Mouse (Mus musculus) intestine, postnatal 0 days (tissue): ENCODE results near the gene Stpg4. TPM values are rescaled to one million over a fixed set of nuclear protein-coding genes. Genes with fewer than 3 reads are reported as not detected.

ENCODE experiments used
- ATAC-seq: fragments of 200-750 bp; cut with Nextera tagmentation; 2 replicates; pipeline ENCODE4 v1.8.0; 2017; ENCODE audit warnings: mild to moderate bottlenecking, moderate TSS enrichment, moderate library complexity
- H3K27ac ChIP-seq: fragments of 300-500 bp; sonication (generic); 2 replicates; pipeline ENCODE4 v1.5.1; 2014; ENCODE audit warnings: mild to moderate bottlenecking, low read depth, low read length, moderate library complexity
- H3K27me3 ChIP-seq: fragments of 300-500 bp; sonication (generic); replicated peaks from 2 replicates; pipeline ENCODE4 v1.6.1; 2014; ENCODE audit warnings: low read length, mixed read lengths; ENCODE audit not compliant: control insufficient read depth, insufficient read depth
- H3K36me3 ChIP-seq: fragments of 300-500 bp; sonication (generic); 2 replicates; pipeline ENCODE4 v1.6.1; 2014; ENCODE audit warnings: mild to moderate bottlenecking, moderate library complexity; ENCODE audit not compliant: control insufficient read depth, insufficient read depth
- H3K4me1 ChIP-seq: fragments of 300-500 bp; sonication (generic); replicated peaks from 2 replicates; pipeline ENCODE4 v1.6.1; 2014; ENCODE audit warnings: antibody characterized with exemption, low read length, mixed read lengths; ENCODE audit not compliant: control insufficient read depth, insufficient read depth
- H3K4me2 ChIP-seq: fragments of 300-500 bp; sonication (generic); replicated peaks from 2 replicates; pipeline ENCODE4 v1.6.1; 2014; ENCODE audit warnings: low read depth, mild to moderate bottlenecking, moderate library complexity
- H3K4me3 ChIP-seq: fragments of 300-500 bp; sonication (generic); 2 replicates; pipeline ENCODE4 v1.5.1; 2014; ENCODE audit warnings: low read depth, low read length
- H3K9ac ChIP-seq: fragments of 300-500 bp; sonication (generic); 2 replicates; pipeline ENCODE4 v1.6.1; 2014; ENCODE audit warnings: mild to moderate bottlenecking, low read depth, low read length
- H3K9me3 ChIP-seq: fragments of 300-500 bp; sonication (generic); 2 replicates; pipeline ENCODE4 v1.6.1; 2016; ENCODE audit warnings: mixed run types; ENCODE audit not compliant: control insufficient read depth
- CTCF ChIP-seq: sonication (generic); IDR thresholded peaks from 2 replicates; pipeline ENCODE4 v1.5.1; 2016; ENCODE audit warnings: low read depth, mild to moderate bottlenecking, control low read depth, antibody characterized with exemption, moderate library complexity
- WGBS: fragments of 180-500 bp; shearing (Covaris S2); extraction: QIAGEN DNeasy Blood & Tissue Kit; methylation state at CpG from one replicate; pipeline ENCODE4 v1.1.7; 2014; 5-methylcytosine and 5-hydroxymethylcytosine counted together
- polyA plus RNA-seq: library from polyadenylated mRNA; unstranded; fragments of >200 nt; fragmentation: Nextera tagmentation; extraction: Ambion mirVana; gene quantifications from 2 replicates; pipeline ENCODE4 v1.2.1, GENCODE M21; 2015

Gene Stpg4
- polyA plus RNA-seq, result not detected in 2 replicates

DNA sequence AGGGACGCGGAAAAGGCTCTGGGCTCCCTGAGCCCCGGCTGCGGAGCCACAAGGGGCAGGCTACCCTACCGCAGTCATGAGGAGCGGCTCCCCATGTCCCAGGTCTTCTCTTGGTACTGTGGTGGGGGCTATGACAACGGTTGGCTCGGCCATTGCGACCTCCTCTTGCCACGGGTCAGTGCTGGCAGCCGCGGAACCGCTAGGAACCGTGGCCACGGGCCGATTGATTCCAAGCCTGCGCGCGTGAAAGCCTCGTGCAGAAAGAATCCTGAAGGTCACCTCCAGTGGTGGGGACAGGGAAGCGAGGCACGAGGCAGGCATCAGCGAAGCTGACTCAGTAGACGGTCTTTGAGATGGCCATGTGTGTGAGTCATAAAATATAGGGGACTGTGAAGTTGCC lies at the start of gene Stpg4:
TSS of gene Stpg4 (minus strand) at position 231 of the 400 bp plus-strand sequence.
- WGBS, result 58% methylated on average over 24 of the region's 24 CpGs
- no peak for TF ChIP-seq CTCF
- Histone ChIP-seq H3K9ac (no peak within 1 kb of the TSS), H3K9me3 (no peaks in the 10 kb centered on the region), H3K4me2 (no peak within 1 kb of the TSS), H3K27me3 (no peaks in the 10 kb centered on the region), H3K36me3 (peaks cover 12% of the 10 kb centered on the region), H3K27ac (no peak within 1 kb of the TSS), H3K4me1 (no peaks in the 10 kb centered on the region), H3K4me3 (no peak within 1 kb of the TSS)
- ATAC-seq, result 0 out of 2 replicates have a peak, but pooled peaks have one; percentile 10

- no peaks in the 10 kb centered on the region for H3K9me3 ChIP-seq
- peaks cover 20% of the 10 kb centered on the region for H3K4me1 ChIP-seq
- H3K4me2 ChIP-seq, result no peak overlapping the region
- ATAC-seq, result no peak
- WGBS, result 42% methylated on average over 8 of the region's 8 CpGs
- no peaks in the 10 kb centered on the region for H3K27me3 ChIP-seq
- no peak overlapping the region for H3K9ac ChIP-seq
- no peak overlapping the region for H3K4me3 ChIP-seq
- H3K36me3 ChIP-seq, result no peaks in the 10 kb centered on the region
- TF ChIP-seq CTCF, result no peak
- H3K27ac ChIP-seq, result no peak overlapping the region
Measured at GRCm38 (mm10) chr17:87475356-87475755, 47.8 kb upstream of the Stpg4 start.

GRCm38 (mm10) chr17:87474501-87474795 lies 46.9 kb upstream of the Stpg4 start:
- H3K36me3 ChIP-seq, result no peaks in the 10 kb centered on the region
- peaks cover 20% of the 10 kb centered on the region for H3K4me1 ChIP-seq
- no peak overlapping the region for H3K27ac ChIP-seq
- H3K4me3 ChIP-seq, result peak overlapping the region; percentile 26
- H3K9me3 ChIP-seq, result no peaks in the 10 kb centered on the region
- H3K4me2 ChIP-seq, result peak overlapping the region; percentile 70
- ATAC-seq, result no peak
- no peak for TF ChIP-seq CTCF
- H3K27me3 ChIP-seq, result no peaks in the 10 kb centered on the region
- 2% methylated on average over 7 of the region's 7 CpGs for WGBS
- H3K9ac ChIP-seq, result peak overlapping the region; percentile 34; the same call in 1 of the 2 replicates

DNA sequence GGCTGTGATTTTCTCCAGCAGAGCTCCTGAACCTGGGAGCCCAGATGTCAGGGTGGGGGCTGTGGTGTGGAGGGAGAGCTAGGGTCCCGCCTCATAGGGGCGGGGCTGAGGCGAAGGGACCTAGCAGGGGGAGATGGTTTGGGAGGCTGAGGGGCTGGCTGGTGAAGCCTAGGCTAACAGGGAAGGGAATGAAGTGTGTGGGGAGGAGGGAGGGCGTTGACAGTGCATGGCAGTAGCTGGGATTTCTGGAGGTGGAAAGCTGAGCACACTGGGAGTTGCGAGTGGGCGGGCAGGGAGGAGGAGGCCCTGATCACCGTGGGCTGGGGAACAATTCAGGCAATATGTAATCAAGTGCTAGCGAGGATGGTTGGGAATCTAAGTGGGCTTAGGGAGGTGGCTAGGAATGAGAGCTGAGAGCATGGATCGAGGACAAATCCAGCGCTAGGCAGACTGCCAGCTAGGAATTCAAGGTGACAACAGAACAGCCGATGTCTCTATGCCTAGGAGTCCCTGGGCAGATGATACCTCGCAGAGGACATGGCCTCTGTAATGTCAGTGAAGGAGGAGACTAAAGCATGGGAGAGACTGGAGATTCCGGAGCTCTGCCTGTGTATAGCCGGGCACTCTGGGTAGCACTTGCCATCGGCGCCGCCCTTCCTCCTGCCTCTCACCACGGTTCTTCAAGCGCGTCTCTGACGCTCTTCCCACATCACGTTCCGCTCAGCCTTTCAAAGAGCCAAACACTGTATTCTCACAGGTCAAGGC lies 46.4 kb upstream of the Stpg4 start:
- H3K27ac ChIP-seq, result peak overlapping the region; percentile 8; the same call in 1 of the 2 replicates
- WGBS, result 5% methylated on average over 23 of the region's 23 CpGs

DNA sequence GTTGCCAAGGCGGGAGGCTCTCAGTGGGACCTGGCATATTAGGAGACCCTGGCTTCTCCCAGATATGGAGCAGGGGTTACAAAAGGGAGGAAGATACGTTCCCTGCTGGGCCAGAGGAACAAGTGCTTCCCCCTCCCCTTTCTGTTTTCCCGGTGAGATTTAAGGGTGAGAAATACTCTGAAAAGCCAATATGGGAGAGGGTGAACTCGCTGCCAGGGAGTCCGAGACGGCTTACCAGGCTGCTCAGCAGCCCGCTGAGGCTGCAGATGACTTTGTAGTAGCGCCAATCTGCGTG lies 45.8 kb upstream of the Stpg4 start:
- Histone ChIP-seq H3K27ac (no peak overlapping the region), H3K36me3 (no peaks in the 10 kb centered on the region), H3K4me2 (peak overlapping the region; percentile 70), H3K4me3 (peak overlapping the region; percentile 26), H3K4me1 (peaks cover 16% of the 10 kb centered on the region), H3K9me3 (no peaks in the 10 kb centered on the region), H3K9ac (peak overlapping the region; percentile 37; the same call in 1 of the 2 replicates), H3K27me3 (no peaks in the 10 kb centered on the region)
- ATAC-seq, result no peak
- WGBS, result 39% methylated on average over 9 of the region's 9 CpGs
- TF ChIP-seq CTCF, result no peak

More for the DNA sequence above, 46.4 kb upstream of the Stpg4 start:
- Histone ChIP-seq H3K9me3 (no peaks in the 10 kb centered on the region), H3K36me3 (no peaks in the 10 kb centered on the region), H3K4me1 (peaks cover 20% of the 10 kb centered on the region), H3K4me2 (peak overlapping the region; percentile 70), H3K27me3 (no peaks in the 10 kb centered on the region), H3K4me3 (peak overlapping the region; percentile 26), H3K9ac (peak overlapping the region; percentile 37; the same call in 1 of the 2 replicates)
- peak; percentile 28; the same call in 1 of the 2 replicates for ATAC-seq
- no peak for TF ChIP-seq CTCF

GRCm38 (mm10) chr17:87472879-87473278 lies 45.3 kb upstream of the Stpg4 start:
- Histone ChIP-seq H3K36me3 (no peaks in the 10 kb centered on the region), H3K9me3 (no peaks in the 10 kb centered on the region), H3K27ac (no peak overlapping the region), H3K4me2 (no peak overlapping the region), H3K27me3 (no peaks in the 10 kb centered on the region), H3K9ac (no peak overlapping the region), H3K4me3 (no peak overlapping the region), H3K4me1 (peaks cover 16% of the 10 kb centered on the region)
- no peak for ATAC-seq
- peak; percentile 15; the same call in 1 of the 2 replicates for TF ChIP-seq CTCF
- 55% methylated on average over 10 of the region's 10 CpGs for WGBS
